Mouse (Mus musculus) bone marrow, adult 2 months (tissue): Measurements from ENCODE around the gene Gm45837. TPM values are rescaled to one million over a fixed set of nuclear protein-coding genes. Genes with fewer than 3 reads are reported as not detected.
A peak's percentile ranks its signal among the peaks of the same experiment; 100 is the strongest.

Source experiments
- H3K27ac ChIP-seq: fragments of 200-500 bp; 2 replicates; pipeline ENCODE4 v1.5.1; 2012; ENCODE audit warnings: low read depth, mild to moderate bottlenecking, control low read depth, inconsistent platforms, low read length; ENCODE audit not compliant: control insufficient read depth, poor library complexity, insufficient read depth
- H3K4me1 ChIP-seq: fragments of 200-500 bp; 2 replicates; pipeline ENCODE4 v1.6.1; 2011; ENCODE audit warnings: low read length; ENCODE audit not compliant: control insufficient read depth, insufficient read depth
- H3K4me3 ChIP-seq: fragments of 200-500 bp; replicated peaks from 2 replicates; pipeline ENCODE3; 2011; ENCODE audit warnings: mild to moderate bottlenecking, low read depth, low read length, control low read depth; ENCODE audit not compliant: control insufficient read depth
- CTCF ChIP-seq: fragments of 200-500 bp; IDR thresholded peaks from 2 replicates; pipeline ENCODE4 v1.5.1; 2011; ENCODE audit warnings: low read length, control low read depth; ENCODE audit not compliant: control insufficient read depth, insufficient read depth
- POLR2A ChIP-seq: fragments of 200-500 bp; IDR thresholded peaks from 2 replicates; pipeline ENCODE4 v1.6.1; 2011; ENCODE audit warnings: low read depth, mild to moderate bottlenecking, control low read depth, low read length, borderline replicate concordance; ENCODE audit not compliant: control insufficient read depth
- WGBS: fragments of 180-500 bp; shearing (Covaris S2); methylation state at CpG from one replicate; pipeline ENCODE4 v1.1.7; 2018; 5-methylcytosine and 5-hydroxymethylcytosine counted together
- polyA plus RNA-seq: library from polyadenylated mRNA; stranded (reverse); fragments of >200 nt; gene quantifications from 2 replicates; pipeline ENCODE4 v1.2.4, GENCODE M21; 2011; ENCODE audit warnings: low replicate concordance; ENCODE audit not compliant: missing spikeins, insufficient read depth, insufficient read length

Gm45837 gene
- polyA plus RNA-seq, 1 experiment, result 43.8 TPM

DNA sequence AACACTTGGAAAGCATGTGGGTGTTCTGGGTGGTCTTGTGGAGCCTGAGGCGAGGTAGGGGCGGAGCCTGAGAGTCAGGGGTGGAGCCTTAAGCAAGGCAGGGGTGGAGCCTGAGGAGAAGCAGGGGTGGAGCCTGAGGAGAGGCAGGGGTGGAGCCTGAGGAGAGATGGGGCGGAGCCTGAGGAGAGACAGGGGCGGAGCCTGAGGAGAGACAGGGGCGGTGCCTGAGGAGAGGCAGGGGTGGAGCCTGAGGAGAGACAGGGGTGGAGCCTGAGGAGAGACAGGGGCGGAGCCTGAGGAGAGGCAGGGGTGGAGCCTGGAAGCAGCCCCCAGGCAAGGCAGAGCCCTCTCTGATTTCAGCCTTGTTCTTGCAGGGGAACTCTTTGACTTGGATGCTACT is 90.5 kb downstream of the Gm45837 start:
- Histone ChIP-seq H3K4me3 (no peak overlapping the region), H3K4me1 (peaks cover 19% of the 10 kb centered on the region), H3K27ac (peak overlapping the region; percentile 64; the same call in 1 of the 2 replicates)
- 87% methylated on average over 6 of the region's 6 CpGs for WGBS
- TF ChIP-seq CTCF, result no peak
- TF ChIP-seq POLR2A, result no peak

- Histone ChIP-seq H3K4me3 (no peak overlapping the region), H3K27ac (no peak overlapping the region)
- 73% methylated on average over 6 of the region's 6 CpGs for WGBS
Observed at GRCm38 (mm10) chr7:101501675-101502074, 91.0 kb downstream of the Gm45837 start.

GRCm38 (mm10) chr7:101503351-101503750 is 92.7 kb downstream of the Gm45837 start:
- Histone ChIP-seq H3K4me1 (peaks cover 15% of the 10 kb centered on the region; the same call in 1 of the 2 replicates), H3K4me3 (no peak overlapping the region), H3K27ac (0 out of 2 replicates have a peak overlapping the region, but pooled peaks have one; percentile 5)
- WGBS, result 32% methylated on average over 8 of the region's 8 CpGs
- TF ChIP-seq CTCF, result peak; percentile 79
- no peak for TF ChIP-seq POLR2A

More at GRCm38 (mm10) chr7:101501675-101502074, 91.0 kb downstream of the Gm45837 start:
- TF ChIP-seq POLR2A (no peak), CTCF (peak; percentile 58; the same call in 1 of the 2 replicates)
- peaks cover 19% of the 10 kb centered on the region for H3K4me1 ChIP-seq

DNA sequence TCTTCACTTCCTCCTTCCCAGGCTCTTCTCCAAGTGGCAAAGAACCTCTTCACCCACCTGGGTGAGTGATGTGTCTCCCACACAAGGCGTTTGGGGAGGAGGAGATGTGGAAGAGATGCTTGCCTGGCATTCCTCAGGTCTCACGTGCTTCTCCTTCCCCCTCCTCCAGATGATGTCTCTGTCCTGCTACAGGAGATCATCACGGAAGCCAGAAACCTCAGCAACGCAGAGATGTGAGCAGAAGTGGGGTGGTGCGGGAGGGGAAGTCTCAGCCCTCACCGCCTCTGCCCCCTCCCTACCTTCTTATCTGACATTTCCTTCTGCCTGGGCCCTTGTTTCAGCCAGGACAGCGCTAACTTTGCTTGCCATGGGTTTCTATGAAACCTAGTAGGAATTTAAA is 93.1 kb downstream of the Gm45837 start:
- peak overlapping the region; percentile 5; the same call in 1 of the 2 replicates for H3K27ac ChIP-seq
- 18% methylated on average over 7 of the region's 7 CpGs for WGBS
- TF ChIP-seq CTCF (no peak), POLR2A (no peak)
- H3K4me1 ChIP-seq, result peaks cover 13% of the 10 kb centered on the region; the same call in 1 of the 2 replicates
- H3K4me3 ChIP-seq, result no peak overlapping the region

DNA sequence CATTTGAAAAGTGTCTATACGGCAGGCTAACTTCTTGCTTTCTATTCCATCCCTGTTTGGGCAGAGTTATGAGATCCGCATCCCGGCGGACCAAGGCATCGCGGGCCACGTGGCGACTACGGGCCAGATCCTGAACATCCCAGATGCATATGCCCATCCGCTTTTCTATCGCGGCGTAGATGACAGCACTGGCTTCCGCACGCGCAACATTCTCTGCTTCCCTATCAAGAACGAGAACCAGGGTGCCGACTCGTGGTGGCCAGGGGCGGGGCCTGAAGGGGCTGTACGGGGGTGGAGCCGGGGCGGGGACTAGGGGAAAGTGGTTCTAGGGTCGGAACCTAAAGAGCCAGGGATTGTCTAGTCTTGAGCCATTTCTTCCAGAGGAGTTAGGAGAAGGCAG is 93.8 kb downstream of the Gm45837 start:
- Histone ChIP-seq H3K27ac (peak overlapping the region; percentile 46), H3K4me1 (peaks cover 12% of the 10 kb centered on the region; the same call in 1 of the 2 replicates), H3K4me3 (peak overlapping the region; percentile 12)
- TF ChIP-seq POLR2A (peak; percentile 38; the same call in 1 of the 2 replicates), CTCF (no peak)
- 14% methylated on average over 24 of the region's 24 CpGs for WGBS

- Histone ChIP-seq H3K4me1 (peaks cover 1% of the 10 kb centered on the region; the same call in 1 of the 2 replicates), H3K27ac (no peak overlapping the region), H3K4me3 (no peak overlapping the region)
- no peak for TF ChIP-seq POLR2A
- TF ChIP-seq CTCF, result no peak
- WGBS, result 69% methylated on average over 2 of the region's 2 CpGs
Observed at GRCm38 (mm10) chr7:101509212-101509611, 98.5 kb downstream of the Gm45837 start.

DNA sequence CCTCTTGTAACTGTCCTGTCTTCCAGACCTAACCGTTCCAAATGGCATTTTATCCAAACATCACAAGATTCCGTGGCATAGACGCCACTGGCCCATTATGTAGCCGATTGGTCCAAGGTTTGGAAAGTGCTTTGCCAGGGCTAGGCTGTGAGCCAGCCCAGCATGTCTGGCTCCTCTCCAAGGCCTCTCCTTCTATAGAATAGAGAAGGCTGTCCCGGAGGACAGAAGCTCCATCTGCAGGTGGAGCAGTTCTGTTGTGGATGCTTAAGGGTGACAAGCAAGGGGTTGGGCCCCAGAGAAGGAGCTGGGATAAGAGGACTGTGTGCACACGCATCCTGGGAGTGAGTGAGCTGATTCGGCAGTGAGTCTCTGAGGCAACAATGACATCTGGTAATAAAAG is 103.0 kb downstream of the Gm45837 start:
- H3K4me1 ChIP-seq, result no peaks in the 10 kb centered on the region
- TF ChIP-seq POLR2A, result no peak
- TF ChIP-seq CTCF, result no peak
- H3K4me3 ChIP-seq, result no peak overlapping the region
- WGBS, result 79% methylated on average over 7 of the region's 7 CpGs
- H3K27ac ChIP-seq, result no peak overlapping the region

DNA sequence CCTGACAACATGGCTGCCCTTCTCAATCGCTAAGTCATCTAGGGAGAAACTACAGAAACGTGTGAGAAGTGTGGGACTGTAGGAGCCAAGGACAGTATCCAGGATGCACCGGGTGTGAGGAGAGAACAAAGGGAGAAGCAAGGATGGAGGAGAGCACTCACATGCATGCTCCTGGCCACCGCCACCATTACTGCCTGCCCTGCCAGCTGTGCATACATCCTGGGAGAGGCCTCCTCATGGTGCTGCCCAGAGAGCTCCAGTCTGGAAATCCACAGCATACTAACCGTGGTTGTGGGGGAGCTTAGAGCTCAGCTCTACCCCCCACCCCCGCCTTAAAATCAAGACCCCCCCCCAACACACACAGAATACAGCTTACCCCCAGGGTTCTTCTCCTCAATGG is 104.1 kb downstream of the Gm45837 start:
- Histone ChIP-seq H3K27ac (no peak overlapping the region), H3K4me3 (no peak overlapping the region), H3K4me1 (no peaks in the 10 kb centered on the region)
- TF ChIP-seq POLR2A (no peak), CTCF (no peak)
- 75% methylated on average over 6 of the region's 6 CpGs for WGBS

DNA sequence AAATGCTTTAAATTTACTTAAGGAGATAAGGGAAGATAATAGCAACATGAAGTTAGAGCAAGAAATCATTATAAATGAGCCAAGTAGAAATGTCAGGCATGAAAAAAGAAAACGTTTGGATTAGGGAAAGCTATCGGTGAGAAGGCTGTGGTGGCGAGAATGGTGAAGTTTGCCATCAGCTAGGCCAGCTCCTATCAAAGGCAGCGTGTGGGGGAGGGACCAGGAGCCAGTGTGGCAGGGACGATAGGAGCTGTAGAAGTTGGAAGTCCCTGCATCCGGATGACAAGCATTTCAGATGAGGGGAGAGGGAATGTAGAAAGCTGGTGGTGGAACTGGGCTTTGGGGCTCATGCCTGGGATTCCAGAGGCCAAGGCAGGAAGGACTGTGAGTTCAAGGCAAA is 104.6 kb downstream of the Gm45837 start:
- TF ChIP-seq CTCF (no peak), POLR2A (no peak)
- H3K27ac ChIP-seq, result no peak overlapping the region
- H3K4me3 ChIP-seq, result no peak overlapping the region
- no peaks in the 10 kb centered on the region for H3K4me1 ChIP-seq
- 63% methylated on average over 6 of the region's 6 CpGs for WGBS
